Mouse (Mus musculus): ENCODE measurements around the gene Ina. TPM values are rescaled to one million over a fixed set of nuclear protein-coding genes. Genes with fewer than 3 reads are reported as not detected.
"Not testable (repeated sequence)": the region's sequence is repeated elsewhere in the genome, so short reads cannot be mapped to it uniquely, and the experiment has no call there.

Ina gene
- total and polyA plus RNA-seq, 3 experiments = not detected

DNA sequence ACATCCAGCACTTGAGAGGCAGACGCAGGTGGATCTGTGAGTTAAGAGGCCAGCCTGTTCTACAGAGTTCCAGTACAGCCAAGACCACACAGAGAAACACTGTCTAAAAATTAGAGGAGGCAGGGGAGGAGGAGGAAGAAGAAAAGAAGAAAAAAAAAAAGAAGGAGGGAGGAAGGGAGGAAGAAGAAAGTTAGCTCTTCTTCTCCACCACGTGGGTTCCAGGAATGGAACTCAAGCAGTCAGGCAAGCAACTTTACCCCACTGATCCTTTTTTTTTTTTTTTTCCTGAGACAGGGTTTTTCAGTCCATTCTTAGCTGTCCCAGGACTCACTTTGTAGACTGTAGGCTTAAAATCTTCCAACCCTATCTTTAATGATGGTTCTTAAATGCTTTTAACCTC, 37.8 kb upstream of the Ina start:
- TF ChIP-seq ZNF384 (IDR thresholded peaks at IDR 0.05; ENCODE audit: low read depth, low read length) (peak; percentile 56), UBTF (IDR thresholded peaks at IDR 0.05; ENCODE audit: borderline replicate concordance, insufficient read depth, low read depth, low read length) (no peak), BHLHE40 (IDR thresholded peaks at IDR 0.05; ENCODE audit: borderline replicate concordance, low read depth, low read length) (no peak)
- no peak overlapping the region for H3K27ac ChIP-seq (ENCODE audit: control insufficient read depth, low read depth, low read length)
- H3K36me3 ChIP-seq (ENCODE audit: control insufficient read depth in 1 of 2, insufficient read depth in 2 of 2, low read length in 2 of 2) = peaks cover 0 to 11% of the 10 kb centered on the region in 2 experiments; a peak in 2 of 4 replicates
- no peak overlapping the region for H3K9ac ChIP-seq (ENCODE audit: control insufficient read depth, low read depth, low read length, poor library complexity, severe bottlenecking)
- H3K4me1 ChIP-seq (ENCODE audit: control insufficient read depth in 1 of 2, insufficient read depth in 2 of 2, low read length in 2 of 2) = peaks cover 9 to 22% of the 10 kb centered on the region in 2 experiments
- DNase-seq (ENCODE audit: low read depth, low spot score) = no peak
- no peaks in the 10 kb centered on the region for H3K79me2 ChIP-seq (ENCODE audit: control insufficient read depth, insufficient read depth, low read length, poor library complexity)
- no peaks in the 10 kb centered on the region for H3K27me3 ChIP-seq (ENCODE audit: control insufficient read depth in 1 of 2, insufficient read depth in 2 of 2, low read length in 2 of 2)
- H3K4me3 ChIP-seq (ENCODE audit: control insufficient read depth in 1 of 2, insufficient read depth in 1 of 2, low read depth in 2 of 2, low read length in 2 of 2) = no peak overlapping the region
- no peaks in the 10 kb centered on the region for H3K9me3 ChIP-seq (replicated peaks; ENCODE audit: insufficient read depth, low read length)

DNA sequence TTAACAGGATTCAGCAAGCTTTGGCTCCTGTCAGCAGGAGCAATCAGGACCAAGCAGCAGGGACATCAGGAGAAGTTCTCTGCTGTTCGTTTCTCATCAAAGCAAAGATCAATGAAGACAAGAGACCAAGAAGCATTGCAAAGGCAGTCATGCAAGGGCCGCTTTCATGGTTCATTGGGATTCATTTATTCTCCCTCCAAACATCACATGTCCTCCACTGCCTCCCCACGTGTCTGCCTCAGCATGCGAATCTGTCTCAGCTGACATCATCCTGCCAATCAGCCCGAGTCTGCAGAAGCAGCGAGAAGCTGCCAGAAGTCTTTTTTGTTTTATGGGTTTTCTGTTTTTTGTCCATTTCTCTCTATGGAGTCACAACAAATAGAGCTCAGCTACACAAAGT, 37.0 kb upstream of the Ina start:
- Histone ChIP-seq H3K9me3 (replicated peaks; ENCODE audit: insufficient read depth, low read length) (no peaks in the 10 kb centered on the region), H3K36me3 (ENCODE audit: control insufficient read depth in 1 of 2, insufficient read depth in 2 of 2, low read length in 2 of 2) (peaks cover 0 to 11% of the 10 kb centered on the region in 2 experiments; a peak in 2 of 4 replicates), H3K9ac (ENCODE audit: control insufficient read depth, low read depth, low read length, poor library complexity, severe bottlenecking) (no peak overlapping the region), H3K4me3 (ENCODE audit: control insufficient read depth in 1 of 2, insufficient read depth in 1 of 2, low read depth in 2 of 2, low read length in 2 of 2) (no peak overlapping the region), H3K4me1 (ENCODE audit: control insufficient read depth in 1 of 2, insufficient read depth in 2 of 2, low read length in 2 of 2) (peaks cover 7 to 22% of the 10 kb centered on the region in 2 experiments), H3K27me3 (ENCODE audit: control insufficient read depth in 1 of 2, insufficient read depth in 2 of 2, low read length in 2 of 2) (no peaks in the 10 kb centered on the region), H3K79me2 (ENCODE audit: control insufficient read depth, insufficient read depth, low read length, poor library complexity) (no peaks in the 10 kb centered on the region), H3K27ac (ENCODE audit: control insufficient read depth, low read depth, low read length) (no peak overlapping the region)
- no peak for DNase-seq (ENCODE audit: low read depth, low spot score)
- TF ChIP-seq MAFK (IDR thresholded peaks at IDR 0.05; ENCODE audit: borderline replicate concordance, low read depth, low read length) = no peak
- no peak for TF ChIP-seq HCFC1 (IDR thresholded peaks at IDR 0.05; ENCODE audit: low read depth, low read length)
- no peak for TF ChIP-seq TAL1 (IDR thresholded peaks at IDR 0.05; ENCODE audit: low read length)
- TF ChIP-seq BHLHE40 (IDR thresholded peaks at IDR 0.05; ENCODE audit: borderline replicate concordance, low read depth, low read length) = no peak
- no peak for TF ChIP-seq SMC3 (IDR thresholded peaks at IDR 0.05; ENCODE audit: low read depth, low read length)
- TF ChIP-seq ELF1 (IDR thresholded peaks at IDR 0.05; ENCODE audit: low read depth, low read length) = no peak
- TF ChIP-seq KAT2A (conservative IDR thresholded peaks at IDR 0.05; ENCODE audit: low read depth, low read length) = no peak
- no peak for TF ChIP-seq POLR2AphosphoS5 (IDR thresholded peaks at IDR 0.05; ENCODE audit: borderline replicate concordance, low read depth, low read length)
- no peak for TF ChIP-seq CHD1 (IDR thresholded peaks at IDR 0.05; ENCODE audit: low read depth, low read length)
- no peak for TF ChIP-seq CTCF (IDR thresholded peaks at IDR 0.05 in 2 of 3, conservative IDR thresholded peaks at IDR 0.05 in 1 of 3; ENCODE audit: control insufficient read depth in 1 of 3, insufficient read depth in 1 of 3, low read depth in 2 of 3, low read length in 3 of 3, poor library complexity in 1 of 3, severe bottlenecking in 1 of 3)
- TF ChIP-seq RCOR1 (IDR thresholded peaks at IDR 0.05; ENCODE audit: low read depth, low read length) = no peak
- no peak for TF ChIP-seq CHD2 (IDR thresholded peaks at IDR 0.05; ENCODE audit: low read length)
- no peak for TF ChIP-seq RAD21 (IDR thresholded peaks at IDR 0.05; ENCODE audit: low read depth, low read length)

DNA sequence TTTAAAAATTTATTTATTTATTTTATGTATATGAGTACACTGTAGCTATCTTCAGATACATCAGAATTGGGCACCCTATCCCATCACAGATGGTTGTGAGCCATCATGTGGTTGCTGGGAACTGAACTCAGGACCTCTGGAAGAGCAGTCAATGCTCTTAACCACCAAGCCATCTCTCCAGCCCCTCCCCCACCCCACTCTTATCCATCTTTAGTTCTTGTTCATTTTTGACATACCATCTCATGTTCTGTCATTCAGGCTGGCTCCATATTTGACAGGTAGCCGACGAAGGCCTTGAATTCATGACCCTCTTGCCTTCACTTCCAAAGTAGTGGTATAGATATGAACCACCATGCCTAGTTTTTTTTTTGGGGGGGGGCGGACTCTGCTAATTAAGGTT, 36.4 kb upstream of the Ina start:
- H3K27ac ChIP-seq (ENCODE audit: control insufficient read depth, low read depth, low read length); H3K27me3 ChIP-seq (ENCODE audit: control insufficient read depth in 1 of 2, insufficient read depth in 2 of 2, low read length in 2 of 2); H3K9me3 ChIP-seq (replicated peaks; ENCODE audit: insufficient read depth, low read length); H3K9ac ChIP-seq (ENCODE audit: control insufficient read depth, low read depth, low read length, poor library complexity, severe bottlenecking); H3K4me3 ChIP-seq (ENCODE audit: control insufficient read depth in 1 of 2, insufficient read depth in 1 of 2, low read depth in 2 of 2, low read length in 2 of 2); DNase-seq (ENCODE audit: low read depth, low spot score); H3K79me2 ChIP-seq (ENCODE audit: control insufficient read depth, insufficient read depth, low read length, poor library complexity): not testable (repeated sequence)
- TF ChIP-seq TCF12 (IDR thresholded peaks at IDR 0.05; ENCODE audit: low read depth, low read length) (0 out of 2 replicates have a peak, but pooled peaks have one; percentile 9), TBP (IDR thresholded peaks at IDR 0.05; ENCODE audit: low read depth, low read length) (peak; percentile 95)
- Histone ChIP-seq H3K36me3 (ENCODE audit: control insufficient read depth in 1 of 2, insufficient read depth in 2 of 2, low read length in 2 of 2) (peaks cover 0 to 16% of the 10 kb centered on the region in 2 experiments; a peak in 2 of 4 replicates), H3K4me1 (ENCODE audit: control insufficient read depth in 1 of 2, insufficient read depth in 2 of 2, low read length in 2 of 2) (peaks cover 6 to 18% of the 10 kb centered on the region in 2 experiments)

Measured in MEL (cell line).